Mouse (Mus musculus) brain, adult 2 months (tissue): ENCODE results near the gene Slc22a29.
"Not testable (repeated sequence)": the region's sequence is repeated elsewhere in the genome, so short reads cannot be mapped to it uniquely, and the experiment has no call there.

Experiments used
- DNase-seq: peaks from one replicate; pipeline ENCODE4 v3.0.0; 2011; ENCODE audit warnings: low read depth, low spot score

Gene Slc22a29

DNA sequence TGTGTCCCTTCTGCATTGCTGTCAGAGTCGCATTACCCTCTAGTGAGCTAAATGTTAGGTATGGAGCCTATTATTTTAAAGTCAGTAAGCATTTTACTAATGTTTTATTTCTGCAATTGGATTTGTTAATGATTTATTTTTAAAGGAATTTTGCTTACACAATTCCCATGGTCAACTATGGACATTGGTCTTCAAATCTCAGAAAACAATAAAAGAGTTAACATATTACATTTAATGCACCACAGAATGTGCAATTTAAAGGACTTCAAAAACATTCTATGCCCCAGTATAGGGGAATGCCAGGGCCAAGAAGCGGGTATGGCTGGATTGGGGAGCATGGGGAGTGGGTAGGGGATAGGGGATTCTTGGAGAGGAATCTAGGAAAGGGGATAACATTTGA lies at the start of gene Slc22a29:
Gene Slc22a29 (minus strand): TSS at position 101 of the 400 bp plus-strand sequence.
- DNase-seq: no peak

DNA sequence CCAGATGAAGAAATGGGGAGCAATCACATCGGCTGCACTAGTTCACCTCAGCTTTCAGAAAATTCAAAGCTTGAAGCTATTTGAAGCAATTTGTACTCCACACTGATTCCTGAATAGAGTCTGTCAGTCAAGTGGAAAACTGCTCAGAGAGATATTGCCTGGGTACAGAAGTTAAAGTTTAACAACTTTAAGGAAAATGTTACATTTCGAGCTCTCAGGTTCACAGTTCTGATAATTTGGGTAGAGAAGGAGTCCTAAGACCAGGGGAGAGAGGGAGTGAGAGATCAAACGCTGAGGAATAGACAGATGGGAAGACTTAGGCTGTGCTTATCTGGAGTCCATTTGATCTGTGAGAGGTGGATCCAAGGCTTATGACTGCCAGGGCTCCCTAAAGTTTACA lies 46.6 kb upstream of the Slc22a29 start:
- DNase-seq: no peak

DNA sequence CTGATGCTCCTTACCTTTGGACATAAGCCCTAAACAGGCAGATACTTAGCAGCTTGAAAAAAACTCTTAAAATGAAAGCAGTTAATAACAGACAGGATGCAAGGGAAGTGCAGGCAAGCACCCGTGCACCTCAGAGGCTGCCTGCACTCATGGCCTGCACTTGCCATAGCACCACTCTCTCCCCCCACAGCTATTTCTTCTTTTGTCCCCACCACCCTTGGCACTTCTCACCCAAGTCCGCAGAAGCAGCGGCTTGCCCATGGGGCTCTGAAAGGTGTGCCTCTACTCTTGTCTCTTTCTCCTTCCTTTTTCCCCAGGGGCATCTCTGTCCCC lies 34.0 kb upstream of the Slc22a29 start:
- peak; percentile 7 for DNase-seq

DNA sequence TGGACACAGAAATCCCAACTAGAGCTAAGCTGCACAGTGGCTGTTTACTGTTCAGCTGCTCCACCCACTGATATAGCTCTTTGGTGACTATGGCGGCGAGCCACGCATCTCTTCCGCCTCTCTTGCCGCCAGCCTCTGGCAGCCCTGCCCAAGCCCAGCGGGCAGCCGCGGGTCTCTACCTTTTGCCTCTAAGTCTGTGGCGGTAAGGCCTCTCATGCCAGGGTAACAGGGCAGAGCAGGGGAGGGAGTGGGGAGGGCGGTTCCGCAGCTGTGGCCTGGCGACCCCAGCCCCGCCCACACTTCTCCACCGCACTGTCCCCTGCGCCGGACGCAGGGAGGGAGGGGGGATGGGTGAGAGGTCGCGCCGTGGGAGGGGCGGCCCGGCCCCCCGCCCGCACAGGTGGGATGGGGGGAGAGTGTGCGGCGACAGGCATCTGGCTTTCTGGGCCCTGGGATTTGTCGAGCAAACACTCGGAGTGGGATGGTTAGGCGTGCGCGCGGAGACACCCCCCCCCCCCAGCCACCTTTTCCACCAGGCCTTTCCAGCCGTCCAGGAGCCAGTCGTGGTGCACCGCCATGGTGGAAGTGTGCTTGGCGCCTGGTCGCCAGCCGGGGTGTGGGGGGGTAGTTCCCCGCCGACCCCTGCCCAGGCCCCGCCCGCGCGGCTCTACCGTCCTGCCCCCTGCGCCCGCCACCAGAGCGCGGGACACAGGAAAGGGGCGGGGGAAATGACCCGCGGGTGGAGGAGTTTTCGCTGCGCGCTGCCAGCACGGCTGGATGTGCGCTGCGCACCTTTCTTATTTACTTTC lies 33.4 kb upstream of the Slc22a29 start:
- DNase-seq: peak; percentile 94

DNA sequence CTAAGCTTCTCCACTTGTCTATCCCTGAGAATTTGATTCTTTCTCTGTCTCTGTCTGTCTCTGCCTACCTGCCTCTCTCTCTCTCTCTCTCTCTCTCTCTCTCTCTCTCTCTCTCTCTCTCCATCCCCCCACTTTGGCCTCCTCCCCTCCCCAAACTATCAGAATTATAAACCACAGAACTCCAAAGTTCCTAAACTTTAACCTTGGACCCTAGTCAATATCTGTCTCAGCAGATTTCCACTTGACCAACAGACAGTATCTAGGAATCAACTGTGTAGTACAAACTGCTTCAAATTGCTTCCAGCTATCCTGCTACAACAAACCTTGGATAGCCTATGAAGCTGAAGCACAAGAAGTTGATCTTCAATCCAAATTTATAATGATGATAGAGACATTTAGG lies 10.2 kb upstream of the Slc22a29 start:
- no peak for DNase-seq

DNA sequence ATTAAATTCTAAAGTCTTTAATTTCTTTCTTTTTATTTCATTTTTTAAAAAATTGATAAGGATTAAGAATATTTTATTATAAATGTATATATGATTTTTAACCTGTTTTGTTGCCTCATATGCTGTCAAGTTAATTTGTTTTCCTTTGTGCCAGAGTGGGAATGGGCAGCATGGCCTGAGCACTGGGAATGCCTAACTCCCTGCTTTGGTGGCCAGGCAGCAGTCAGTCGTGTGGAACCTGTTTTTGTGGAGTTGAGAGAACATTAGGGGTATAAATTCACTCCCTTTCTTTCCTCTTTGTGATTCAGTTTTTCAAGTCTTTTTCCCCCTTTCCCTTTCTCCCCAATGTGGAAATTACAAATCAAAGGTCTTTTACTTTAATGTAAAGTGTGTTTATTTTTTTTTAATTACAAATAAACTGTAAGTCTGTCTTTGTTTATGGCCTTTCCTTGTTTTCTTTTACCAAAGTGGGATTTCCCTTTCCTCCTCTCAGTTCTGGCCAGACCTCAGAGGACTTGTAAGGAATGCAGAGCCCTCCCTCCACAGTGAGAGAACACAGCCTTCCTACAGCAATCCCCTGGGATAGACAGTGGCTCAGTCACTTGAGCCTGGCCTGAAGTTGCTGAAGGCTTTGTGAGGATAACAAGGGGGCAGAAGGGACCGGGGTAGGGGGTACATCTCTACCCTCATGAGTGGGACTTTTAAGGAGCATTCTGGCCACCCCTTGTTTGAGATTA lies 69.7 kb downstream of the Slc22a29 start:
- DNase-seq: no peak

DNA sequence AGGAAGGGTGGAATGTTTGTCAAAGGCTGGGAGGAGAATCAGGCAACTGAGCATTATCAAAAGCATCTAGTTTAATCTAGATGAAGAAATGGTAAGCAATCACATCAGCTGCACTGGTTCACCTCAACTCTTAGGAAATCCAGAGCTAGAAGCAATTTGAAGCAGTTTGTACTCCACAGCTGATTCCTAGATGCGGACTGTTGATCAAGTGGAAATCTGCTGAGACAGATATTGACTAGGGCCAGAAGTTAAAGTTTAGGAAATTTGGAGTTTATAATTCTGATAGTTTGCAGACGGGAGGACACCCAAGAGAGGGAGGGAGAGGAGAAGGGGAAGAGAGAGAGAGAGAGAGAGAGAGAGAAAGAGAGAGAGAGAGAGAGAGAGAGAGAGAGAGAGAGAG lies 76.0 kb downstream of the Slc22a29 start:
- DNase-seq: not testable (repeated sequence)

DNA sequence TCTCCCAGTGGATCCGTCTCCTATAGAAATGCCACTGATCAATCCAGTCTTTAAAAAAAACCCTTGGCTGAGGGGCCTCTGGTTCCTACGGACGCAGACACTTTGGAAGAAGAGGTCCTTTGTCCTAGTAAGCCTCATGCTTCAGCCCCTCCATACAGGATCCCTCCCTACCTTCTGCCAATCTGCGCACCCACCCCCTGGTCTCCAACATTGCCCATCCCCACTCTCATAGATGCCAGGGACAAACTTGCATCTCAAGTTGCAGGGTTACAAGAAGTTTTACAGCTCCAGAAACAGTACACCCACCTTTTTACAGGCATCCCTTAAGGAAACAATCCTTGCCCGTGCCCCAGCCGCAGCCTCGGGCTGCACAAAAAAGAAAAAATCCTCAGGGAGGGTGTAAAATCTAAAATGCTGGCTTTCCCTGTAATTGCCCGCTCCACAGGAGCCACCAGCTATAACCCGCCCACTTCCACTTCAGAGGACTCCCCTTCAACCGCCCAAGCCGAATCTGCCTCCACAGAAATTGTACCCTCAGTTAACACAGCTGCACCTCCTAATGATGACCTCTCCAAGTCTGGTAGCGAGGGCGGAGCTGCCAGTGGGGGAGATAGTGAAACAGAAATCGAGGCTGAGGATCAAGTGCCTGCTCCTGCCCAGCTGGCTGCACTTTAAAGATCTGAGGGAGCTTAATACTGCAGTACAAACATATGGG lies 84.4 kb downstream of the Slc22a29 start:
- peak; percentile 13 for DNase-seq

DNA sequence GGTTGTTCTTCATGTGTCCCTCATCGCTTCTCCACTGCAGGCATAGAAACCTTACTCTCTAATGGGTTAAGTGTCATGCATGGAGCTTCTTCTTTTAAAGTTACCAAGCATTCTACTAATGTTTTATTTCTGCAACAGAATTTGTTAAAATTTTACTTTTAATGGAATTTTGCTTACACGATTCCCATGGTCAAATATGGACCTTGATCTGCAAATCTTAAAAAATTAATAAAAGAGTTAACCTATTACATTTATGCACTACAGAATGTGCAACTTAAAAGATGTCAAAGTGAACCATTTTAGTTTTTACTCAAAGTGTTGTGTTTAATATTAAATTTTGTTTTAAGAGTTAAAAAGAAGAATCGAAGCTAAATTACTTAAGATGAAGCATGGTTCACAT lies 86.8 kb downstream of the Slc22a29 start, which contains the start of gene Slc22a28:
Gene Slc22a28 (minus strand): TSS at position 102 of the 400 bp plus-strand sequence.
- DNase-seq: not testable (repeated sequence)
